Mouse (Mus musculus) Patski (cell line): ENCODE results near the gene Gpr176. TPM values are rescaled to one million over a fixed set of nuclear protein-coding genes. Genes with fewer than 3 reads are reported as not detected.
A peak's percentile ranks its signal among the peaks of the same experiment; 100 is the strongest.

Source experiments
- ATAC-seq: fragments of 100-300 bp; one replicate; pipeline ENCODE4 v1.8.0; 2021
- CTCF ChIA-PET: fragments of 350-600 bp; sonication (Branson Sonifier 250); formaldehyde crosslinking; loops from one replicate; lab custom pipeline; 2022; ENCODE audit warnings: inconsistent platforms; lab: Charles Lee
- POLR2A ChIA-PET: fragments of 350-600 bp; sonication (Branson Sonifier 250); formaldehyde crosslinking; loops from one replicate; lab custom pipeline; 2022; ENCODE audit warnings: antibody characterized with exemption, inconsistent platforms; lab: Charles Lee
- DNase-seq: peaks from one replicate; pipeline ENCODE4 v3.0.0-alpha.2; 2011; ENCODE audit warnings: low read depth, low spot score
- H3K27me3 ChIP-seq: fragments of 371-371 bp; one replicate; pipeline ENCODE4 v1.5.1; 2021
- CTCF ChIP-seq: fragments of 100-300 bp; IDR thresholded peaks from one replicate; pipeline ENCODE4 v1.5.1; 2021
- in situ Hi-C: fragments of 300-500 bp; cut with MboI; formaldehyde crosslinking; loops from 3 replicates; pipeline ENCODE4 v1.11.1; 2018; ENCODE audit warnings: low pct_unique_long_range_greater_than_20kb, mixed read lengths
- polyA plus RNA-seq: library from polyadenylated mRNA; unstranded; gene quantifications from one replicate; pipeline ENCODE4 v1.2.3, GENCODE M21; 2021

Gpr176 gene
- polyA plus RNA-seq, 1 experiment from 2014 or later, result 0.03 TPM

GRCm38 (mm10) chr2:118322663-118323062 lies 50.6 kb downstream of the Gpr176 start:
- ChIA-PET POLR2A (interaction anchor here (0.7 kb wide), 1 partner anchor 128 kb away, joined by 5 read pairs; no protein-coding TSS in a partner anchor), CTCF (interaction anchor here (1.1 kb wide), 1 partner anchor 13 kb away, joined by 3 read pairs; no protein-coding TSS in a partner anchor)
- DNase-seq (no peak), ATAC-seq (no peak)
- in situ Hi-C loops, result no loop called here
- no peaks in the 10 kb centered on the region for H3K27me3 ChIP-seq
- peak; percentile 52 for TF ChIP-seq CTCF

- CTCF ChIA-PET, result interaction anchor here (1.1 kb wide), 1 partner anchor 14 kb away, joined by 3 read pairs; no protein-coding TSS in a partner anchor
- TF ChIP-seq CTCF, result peak; percentile 25
- H3K27me3 ChIP-seq, result no peaks in the 10 kb centered on the region
- ATAC-seq, result no peak
- no peak for DNase-seq
- POLR2A ChIA-PET, result interaction anchor here (0.7 kb wide), 1 partner anchor 144 kb away, joined by 5 read pairs; no protein-coding TSS in a partner anchor
- in situ Hi-C loops, result no loop called here
Observed at GRCm38 (mm10) chr2:118321804-118322203, 51.4 kb downstream of the Gpr176 start.

GRCm38 (mm10) chr2:118321094-118321493 lies 52.1 kb downstream of the Gpr176 start:
- POLR2A ChIA-PET, result no interaction called here
- no peaks in the 10 kb centered on the region for H3K27me3 ChIP-seq
- in situ Hi-C loops, result no loop called here
- CTCF ChIA-PET, result no interaction called here
- no peak for ATAC-seq
- no peak for DNase-seq
- no peak for TF ChIP-seq CTCF

- H3K27me3 ChIP-seq, result no peaks in the 10 kb centered on the region
- in situ Hi-C loops, result no loop called here
- ChIA-PET POLR2A (no interaction called here), CTCF (no interaction called here)
- ATAC-seq, result no peak
- TF ChIP-seq CTCF, result no peak
- no peak for DNase-seq
Observed at GRCm38 (mm10) chr2:118320519-118320918, 52.7 kb downstream of the Gpr176 start.

- ChIA-PET CTCF (interaction anchor here (0.7 kb wide), 1 partner anchor 58 kb away, joined by 3 read pairs; no protein-coding TSS in a partner anchor), POLR2A (no interaction called here)
- no peak for ATAC-seq
- no peak for DNase-seq
- in situ Hi-C loops, result no loop called here
- no peak for TF ChIP-seq CTCF
- no peaks in the 10 kb centered on the region for H3K27me3 ChIP-seq
Observed at GRCm38 (mm10) chr2:118319176-118319575, 54.0 kb downstream of the Gpr176 start.

- POLR2A ChIA-PET, result interaction anchor here (0.9 kb wide), 1 partner anchor 242 kb away, joined by 5 read pairs; no protein-coding TSS in a partner anchor
- CTCF ChIA-PET, result no interaction called here
- ATAC-seq, result no peak
- in situ Hi-C loops, result no loop called here
- H3K27me3 ChIP-seq, result no peaks in the 10 kb centered on the region
- no peak for TF ChIP-seq CTCF
- DNase-seq, result no peak
Observed at GRCm38 (mm10) chr2:118316939-118317338, 56.3 kb downstream of the Gpr176 start.

GRCm38 (mm10) chr2:118315656-118316402 lies 57.4 kb downstream of the Gpr176 start:
- H3K27me3 ChIP-seq, result no peaks in the 10 kb centered on the region
- ChIA-PET CTCF (no interaction called here), POLR2A (no interaction called here)
- DNase-seq (no peak), ATAC-seq (no peak)
- in situ Hi-C loops, result no loop called here
- no peak for TF ChIP-seq CTCF

GRCm38 (mm10) chr2:118307561-118307960 lies 65.7 kb downstream of the Gpr176 start:
- DNase-seq, result no peak
- no peak for ATAC-seq
- no peaks in the 10 kb centered on the region for H3K27me3 ChIP-seq
- in situ Hi-C loops, result no loop called here
- CTCF ChIA-PET, result interaction anchor here (1.1 to 1.2 kb wide), 2 partner anchors 25 to 45 kb away, joined by 3 read pairs; no protein-coding TSS in a partner anchor
- no peak for TF ChIP-seq CTCF
- POLR2A ChIA-PET, result interaction anchor here (0.9 kb wide), 1 partner anchor 301 kb away, joined by 4 read pairs; no protein-coding TSS in a partner anchor

- no peak for ATAC-seq
- no peak for DNase-seq
- ChIA-PET POLR2A (interaction anchor here (0.7 to 0.9 kb wide), 2 partner anchors 32 to 302 kb away, joined by 3 to 4 read pairs; no protein-coding TSS in a partner anchor), CTCF (interaction anchor here (1.1 to 1.2 kb wide), 2 partner anchors 25 to 45 kb away, joined by 3 read pairs; no protein-coding TSS in a partner anchor)
- in situ Hi-C loops, result no loop called here
- no peaks in the 10 kb centered on the region for H3K27me3 ChIP-seq
- no peak for TF ChIP-seq CTCF
Observed at GRCm38 (mm10) chr2:118306966-118307365, 66.3 kb downstream of the Gpr176 start.

GRCm38 (mm10) chr2:118306522-118306895 lies 66.7 kb downstream of the Gpr176 start:
- no peak for DNase-seq
- no peaks in the 10 kb centered on the region for H3K27me3 ChIP-seq
- ChIA-PET POLR2A (interaction anchor here (0.7 kb wide), 1 partner anchor 31 kb away, joined by 3 read pairs; no protein-coding TSS in a partner anchor), CTCF (no interaction called here)
- no peak for ATAC-seq
- TF ChIP-seq CTCF, result no peak
- in situ Hi-C loops, result no loop called here
